Mouse (Mus musculus) CD4-positive, CD25-positive, alpha-beta regulatory T cell, adult 2 months (primary cell): ENCODE data around the gene Gm44973.
"Not testable (repeated sequence)": the region's sequence is repeated elsewhere in the genome, so short reads cannot be mapped to it uniquely, and the experiment has no call there.

Source experiments
- DNase-seq: peaks from one replicate; pipeline ENCODE4 v3.0.0-alpha.2; 2012; ENCODE audit warnings: low read depth, low spot score

Gm44973 gene

GRCm38 (mm10) chr7:5015118-5016001 is at the start of gene Gm44973:
TSS of gene Gm44973 (plus strand) at chr7:5015496.
- peak; percentile 95 for DNase-seq

- no peak for DNase-seq
These were observed 44.2 kb upstream of the Gm44973 start, which contains the start of gene Sbk3 for GRCm38 (mm10) chr7:4971068-4971467. TSS of gene Sbk3 (minus strand) at chr7:4971168.

- no peak for DNase-seq
These were observed 43.6 kb upstream of the Gm44973 start for GRCm38 (mm10) chr7:4971710-4972109.

GRCm38 (mm10) chr7:4972321-4973047 is 42.8 kb upstream of the Gm44973 start:
- DNase-seq, result no peak

GRCm38 (mm10) chr7:4975455-4975854 is 39.8 kb upstream of the Gm44973 start:
- no peak for DNase-seq

GRCm38 (mm10) chr7:4976832-4977231 is 38.5 kb upstream of the Gm44973 start:
- peak; percentile 28 for DNase-seq

- DNase-seq, result no peak
These were observed 27.0 kb upstream of the Gm44973 start for GRCm38 (mm10) chr7:4988250-4988649.

GRCm38 (mm10) chr7:4993347-4993998 is 21.8 kb upstream of the Gm44973 start:
- DNase-seq, result no peak

- DNase-seq, result no peak
These were observed 21.1 kb upstream of the Gm44973 start for GRCm38 (mm10) chr7:4993999-4994788.

- DNase-seq, result no peak
These were observed 19.9 kb upstream of the Gm44973 start for GRCm38 (mm10) chr7:4995268-4996002.

GRCm38 (mm10) chr7:4996003-4996895 is 19.0 kb upstream of the Gm44973 start, which contains the start of gene Zfp579:
TSS of gene Zfp579 (minus strand) at chr7:4996158.
- peak; percentile 87 for DNase-seq

- DNase-seq, result no peak
These were observed 18.4 kb upstream of the Gm44973 start for GRCm38 (mm10) chr7:4996934-4997333.

GRCm38 (mm10) chr7:4999876-5000275 is 15.4 kb upstream of the Gm44973 start:
- peak; percentile 69 for DNase-seq

- DNase-seq, result not testable (repeated sequence)
These were observed 12.4 kb upstream of the Gm44973 start for GRCm38 (mm10) chr7:5002876-5003275.

- no peak for DNase-seq
These were observed 7.1 kb upstream of the Gm44973 start for GRCm38 (mm10) chr7:5008229-5008628.

GRCm38 (mm10) chr7:5012681-5013513 is 2.4 kb upstream of the Gm44973 start:
- DNase-seq, result no peak

- peak; percentile 98 for DNase-seq
These were observed 812 bp upstream of the Gm44973 start, which contains the start of the genes Zfp524 and Fiz1 for GRCm38 (mm10) chr7:5014251-5015117. TSS of gene Zfp524 (plus strand) at chr7:5014415. TSS of gene Fiz1 (minus strand) at chr7:5014697.
